Mouse (Mus musculus) erythroid progenitor cell, adult 5-6 weeks (primary cell): Measurements from ENCODE around the gene Cntnap1. TPM values are rescaled to one million over a fixed set of nuclear protein-coding genes. Genes with fewer than 3 reads are reported as not detected.

ENCODE experiments used
- ATAC-seq: replicated peaks from 2 replicates; pipeline ENCODE4 v1.8.0; 2016; ENCODE audit warnings: moderate number of reproducible peaks, mild to moderate bottlenecking, moderate TSS enrichment, inconsistent platforms; ENCODE audit not compliant: poor library complexity, low FRiP score, severe bottlenecking
- total RNA-seq, 2 experiments: library from RNA; stranded (forward) in 1 of 2; stranded (reverse) in 1 of 2; fragments of 150-400 nt in 1 of 2; fragments of 186-747, 209-891 nt in 1 of 2; gene quantifications; 2 replicates each; pipeline versions ENCODE4 v1.2.3 to v1.2.4; 2015 to 2017; ENCODE audit warnings: low replicate concordance in 2 of 2

The Cntnap1 gene
- total RNA-seq, 2 experiments from 2014 or later = not detected

DNA sequence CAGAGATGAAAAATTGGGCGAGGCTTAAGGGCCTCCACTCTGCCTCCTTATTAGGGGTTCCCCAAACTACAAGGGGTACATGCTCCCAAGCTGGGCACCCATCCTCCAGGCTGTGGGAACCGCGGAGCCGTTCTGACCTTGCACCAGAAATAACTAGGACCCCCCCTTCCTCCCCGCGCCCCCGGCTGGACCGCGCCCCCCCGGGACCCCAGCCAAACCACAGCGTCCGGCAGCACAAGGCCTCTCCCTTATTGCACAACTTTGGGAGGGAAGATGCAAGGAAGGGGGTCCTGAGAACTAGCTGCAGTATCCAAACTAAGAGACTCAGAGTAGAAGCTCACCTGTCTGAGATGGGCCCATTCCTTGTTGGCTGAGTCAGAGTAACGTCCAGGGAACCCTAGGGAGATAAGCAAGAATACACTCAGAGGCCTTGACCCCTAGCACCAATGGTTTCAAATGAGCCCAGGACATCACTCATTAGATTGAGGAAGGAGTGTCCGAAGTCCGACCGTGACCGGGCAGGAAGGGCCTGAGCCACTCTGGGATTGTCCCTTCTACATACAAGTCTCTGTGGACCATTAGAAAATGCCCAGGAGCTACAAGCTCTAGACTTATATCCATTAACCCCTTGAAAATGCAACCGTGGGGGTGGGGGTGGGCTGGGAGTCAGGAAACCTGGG is 1.9 kb upstream of the Cntnap1 start:
- no peak for ATAC-seq

DNA sequence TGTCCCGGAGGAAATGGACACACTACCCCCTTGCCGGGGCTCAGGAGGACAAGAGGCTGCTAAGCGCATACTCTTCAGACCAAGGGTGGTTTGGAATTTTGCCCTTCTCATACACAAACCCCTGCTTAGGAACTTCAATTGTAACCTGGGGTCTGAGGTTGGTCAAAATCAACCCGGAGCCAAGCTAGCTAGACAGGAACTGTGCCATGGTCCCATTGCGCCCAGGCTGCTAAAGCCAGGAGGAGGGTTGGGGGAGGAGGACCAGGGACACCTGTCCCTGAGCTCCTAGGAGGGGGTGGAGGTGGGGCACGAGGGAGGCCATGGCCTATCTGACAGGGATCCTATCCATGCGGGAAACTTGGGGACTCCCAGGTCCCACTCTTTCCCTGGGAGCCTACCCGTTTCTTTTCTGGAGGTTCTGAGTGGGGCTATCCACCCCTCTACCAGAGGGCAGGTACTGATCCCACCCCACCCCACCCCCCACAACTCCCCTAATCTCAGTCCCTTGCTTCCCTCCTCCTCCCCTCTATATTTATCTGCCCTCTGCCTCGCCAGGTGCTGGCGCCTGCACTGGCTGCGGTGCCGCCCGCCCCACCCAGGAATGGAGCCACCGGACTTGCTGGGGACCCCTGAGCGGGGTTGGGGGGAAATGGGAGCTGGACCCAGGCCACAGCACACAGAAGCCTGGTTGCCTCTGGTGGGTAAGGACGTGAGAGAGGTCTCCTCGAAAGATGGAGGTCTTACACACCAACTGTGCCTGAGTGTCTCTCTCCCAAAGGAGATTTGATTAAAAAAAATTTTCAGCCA is 819 bp upstream of the Cntnap1 start:
- no peak for ATAC-seq

DNA sequence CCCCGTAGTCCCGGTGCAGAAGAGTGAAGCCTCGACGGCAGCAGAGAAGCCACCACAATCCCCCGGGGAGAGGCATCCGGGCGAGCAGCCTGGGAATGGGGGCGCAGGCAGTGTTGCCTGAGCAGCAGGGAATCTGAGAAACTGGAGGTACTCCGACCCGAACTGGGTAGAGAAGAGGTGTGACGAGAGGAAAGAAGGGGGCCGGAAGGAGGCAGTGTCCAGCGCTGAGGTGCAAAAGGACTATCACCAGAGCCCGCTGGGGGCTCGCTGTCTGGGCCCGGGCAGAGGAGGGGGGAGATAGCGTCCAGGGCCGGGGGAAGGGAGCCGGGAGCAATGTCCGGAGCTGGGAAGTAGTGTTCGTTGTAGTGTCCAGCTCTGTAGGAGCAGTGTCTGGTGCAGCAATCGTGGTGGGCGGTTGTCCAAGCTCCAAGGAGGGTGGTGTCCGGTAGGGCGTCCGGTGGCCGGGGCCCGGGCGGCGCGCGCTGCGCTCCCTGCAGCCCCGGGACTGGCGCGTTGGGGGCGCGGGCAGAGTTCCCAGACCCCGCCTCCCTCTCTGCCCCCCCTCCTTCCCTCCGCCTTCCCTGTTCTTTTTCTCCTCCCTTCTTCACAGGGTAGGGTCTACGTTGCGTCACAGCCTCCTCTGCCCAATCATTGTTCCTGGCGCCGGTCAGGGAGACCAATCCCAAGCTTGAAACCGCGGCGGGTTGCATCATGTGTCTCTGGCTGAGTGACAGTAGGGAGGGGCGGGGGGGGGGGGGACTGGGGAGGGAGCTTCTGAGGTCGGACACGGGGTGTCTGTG is 688 bp downstream of the Cntnap1 start, which contains the start of gene Plekhh3:
TSS of gene Plekhh3 (minus strand) at position 541 of the 800 bp plus-strand sequence.
- ATAC-seq = no peak

DNA sequence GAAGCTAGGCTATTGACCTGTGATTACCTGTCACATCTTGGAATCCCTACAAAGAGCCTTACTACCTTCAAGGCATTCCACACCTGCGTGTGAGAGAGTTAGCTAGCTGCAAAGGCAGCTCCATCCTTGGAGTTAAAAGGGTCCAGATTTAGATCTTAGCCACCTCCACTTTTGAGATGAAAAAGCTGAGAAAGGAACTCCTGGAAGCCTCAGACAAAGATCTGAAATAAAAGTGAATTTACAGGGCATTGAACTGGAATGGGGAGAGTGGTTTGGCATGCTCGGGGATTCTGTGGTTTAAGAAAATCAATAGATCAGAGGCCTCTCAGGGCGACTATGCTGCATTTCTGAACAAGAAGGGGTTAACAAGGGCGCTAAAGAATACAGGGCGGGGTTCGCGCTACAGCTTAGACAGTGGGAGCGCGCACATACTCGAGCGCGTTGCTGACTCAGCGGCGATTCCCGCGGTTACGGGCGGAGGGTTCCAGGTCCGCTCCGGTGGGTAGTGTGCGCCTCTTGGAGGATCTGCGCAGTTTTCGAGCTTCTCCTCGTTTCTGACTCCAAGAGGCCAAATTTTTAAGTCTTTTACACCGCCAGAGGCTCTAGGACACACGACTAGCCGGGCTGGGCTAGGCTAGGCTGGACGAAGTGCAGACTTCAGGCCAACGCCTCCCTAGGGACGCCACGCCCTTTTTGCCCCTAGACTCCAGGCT is 1.6 kb downstream of the Cntnap1 start:
- ATAC-seq = no peak

DNA sequence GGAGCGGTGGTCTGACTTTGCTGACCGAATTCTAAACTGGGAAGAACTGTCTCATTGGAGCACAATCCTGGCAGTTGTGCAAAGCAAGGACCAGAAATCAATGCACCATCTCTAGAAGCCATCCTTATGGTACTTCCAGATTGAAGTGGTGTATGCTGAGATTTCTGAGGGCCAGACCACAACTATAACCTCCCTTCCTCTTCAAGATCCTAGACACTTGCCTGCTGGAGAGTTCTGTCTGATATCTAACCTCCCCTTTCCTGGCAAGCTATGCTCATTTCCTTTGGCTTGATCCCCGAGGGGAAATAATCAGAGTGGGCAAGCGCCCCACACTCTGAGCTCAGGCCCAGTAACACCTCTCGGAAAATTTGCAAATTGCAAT is 2.1 kb downstream of the Cntnap1 start:
- ATAC-seq = no peak

DNA sequence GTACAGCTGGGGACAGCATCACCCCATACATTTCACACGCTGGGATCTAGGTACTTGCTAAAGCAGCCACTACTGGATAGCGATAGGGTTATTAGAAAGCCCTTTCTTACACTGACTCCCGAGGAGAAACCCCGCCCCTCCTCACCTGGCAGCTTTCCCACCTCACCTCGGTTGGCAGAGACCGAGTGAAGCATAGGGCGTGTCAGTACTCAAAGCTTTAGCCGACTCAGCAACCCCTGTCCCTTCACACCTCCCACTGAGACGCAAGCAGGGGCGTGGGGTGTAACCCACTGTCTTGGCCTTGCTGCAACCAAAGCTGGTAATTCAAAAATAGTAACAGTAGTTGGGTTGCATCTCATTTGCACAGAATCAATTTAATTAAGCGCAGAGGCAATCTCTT is 2.8 kb downstream of the Cntnap1 start:
- ATAC-seq = no peak

DNA sequence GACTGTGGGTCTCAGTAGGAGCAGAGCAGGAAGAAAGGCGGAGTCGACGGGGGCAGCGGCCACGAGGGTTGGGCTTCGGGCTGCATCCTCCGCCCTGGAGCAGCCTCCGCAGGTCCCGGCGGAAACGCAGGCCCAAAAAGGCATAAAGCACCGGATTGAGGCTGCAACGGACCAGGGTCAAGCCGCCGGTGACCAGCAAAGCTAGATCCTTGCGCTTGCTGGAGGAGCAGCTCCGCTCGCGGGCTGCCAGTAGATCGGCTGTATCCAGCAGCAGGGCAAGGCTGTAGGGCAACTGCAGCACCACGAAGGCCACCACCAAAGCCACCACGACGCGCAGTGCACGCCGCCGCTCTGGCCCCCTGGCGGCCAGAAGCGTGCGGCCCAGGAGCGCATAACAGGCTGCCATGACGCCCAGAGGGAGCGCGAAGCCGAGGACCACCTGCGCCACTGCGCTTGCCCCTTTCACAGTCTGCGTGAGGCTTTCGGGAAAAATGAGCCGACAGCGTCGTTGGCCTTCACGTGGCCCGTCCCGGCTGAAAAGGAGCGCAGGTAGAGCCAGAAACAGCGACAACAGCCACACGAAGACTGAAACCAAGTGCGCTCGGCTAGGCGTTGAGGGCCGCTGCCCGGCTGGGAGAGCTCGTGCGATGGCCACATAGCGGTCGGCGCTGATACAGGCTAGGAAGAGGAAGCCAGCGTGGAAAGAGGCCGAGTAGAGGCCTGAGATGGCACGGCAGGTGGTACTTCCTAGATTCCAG is 3.5 kb downstream of the Cntnap1 start:
- ATAC-seq = peak; percentile 80

DNA sequence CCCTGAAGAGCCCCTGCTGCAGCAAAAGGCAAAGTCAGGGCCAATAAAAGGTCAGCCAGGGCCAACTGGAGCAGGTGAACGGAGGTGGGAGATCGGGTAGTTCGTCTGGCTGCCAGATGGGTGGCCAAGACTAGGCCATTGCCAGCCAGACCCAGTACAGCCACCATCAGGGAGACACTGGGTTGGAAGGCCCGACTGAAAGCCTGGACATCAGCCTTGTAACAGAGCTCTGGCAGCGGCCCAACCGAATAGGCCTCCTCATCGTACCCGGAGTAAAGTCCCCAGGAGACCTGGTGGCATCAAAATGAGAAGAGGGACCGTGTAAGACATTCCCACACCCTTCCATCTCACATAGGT is 4.0 kb downstream of the Cntnap1 start:
- no peak for ATAC-seq

DNA sequence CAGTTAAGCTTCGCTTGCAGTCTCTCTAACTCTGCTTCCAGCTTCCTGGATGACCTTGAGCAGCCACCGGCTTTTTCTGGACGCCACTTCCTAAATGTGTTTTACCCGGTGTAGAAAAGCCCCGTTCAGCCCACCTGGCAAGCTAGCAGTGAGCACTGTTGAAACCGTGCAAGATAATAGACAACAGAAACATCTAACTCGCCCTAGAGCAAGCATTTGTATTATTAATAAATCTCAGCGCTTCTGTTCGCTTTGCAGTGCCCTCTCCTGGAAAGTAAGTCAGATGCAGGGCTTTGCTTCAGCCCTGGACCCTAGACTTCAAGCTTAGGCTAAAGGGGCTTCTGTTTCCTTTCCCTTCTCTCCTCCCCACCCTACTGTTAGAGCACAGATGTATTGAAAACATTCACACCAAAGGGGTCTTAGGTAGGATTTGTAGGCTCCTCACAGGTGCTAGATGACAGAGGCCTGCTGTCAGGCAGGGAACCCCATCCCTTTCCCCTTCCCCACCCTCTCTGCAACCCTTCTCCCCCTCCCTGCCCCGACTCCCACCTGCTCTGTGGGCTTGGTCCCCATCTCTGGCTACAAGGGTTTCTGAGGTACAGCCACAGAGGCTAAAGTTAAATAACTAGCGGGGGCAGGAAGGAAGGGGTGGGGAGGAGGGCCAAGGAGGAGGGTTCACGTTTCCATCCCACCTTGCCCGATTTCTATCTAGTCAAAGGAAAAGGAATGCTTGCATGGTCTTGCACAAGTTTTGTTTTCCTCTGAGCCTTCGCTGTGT is 4.7 kb downstream of the Cntnap1 start, which contains the start of gene Ccr10:
TSS of gene Ccr10 (minus strand) at position 593 of the 778 bp plus-strand sequence.
- ATAC-seq = no peak

DNA sequence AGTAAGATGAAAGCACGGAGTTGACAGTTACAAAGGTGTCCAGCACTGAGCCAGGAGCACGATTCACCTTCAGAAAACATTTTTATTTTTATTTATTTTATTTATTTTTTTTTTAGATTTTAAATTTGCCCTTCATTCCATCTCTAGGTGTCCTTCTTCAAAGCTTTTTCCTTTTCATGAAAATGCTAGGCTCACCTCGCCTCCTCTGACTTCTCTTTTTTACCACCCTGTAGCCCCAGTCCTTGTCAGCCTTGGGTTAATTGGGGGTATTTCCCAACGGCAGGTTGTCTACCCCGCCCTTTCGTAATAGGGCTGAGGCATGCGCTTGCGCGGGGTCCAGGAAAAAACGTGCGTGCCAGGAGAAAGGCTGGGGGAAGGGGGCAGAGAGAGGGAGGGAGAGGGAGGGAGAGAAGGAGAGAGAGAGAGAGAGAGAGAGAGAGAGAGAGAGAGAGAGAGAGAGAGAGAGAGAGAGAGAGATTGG is 5.4 kb downstream of the Cntnap1 start:
- no peak for ATAC-seq

DNA sequence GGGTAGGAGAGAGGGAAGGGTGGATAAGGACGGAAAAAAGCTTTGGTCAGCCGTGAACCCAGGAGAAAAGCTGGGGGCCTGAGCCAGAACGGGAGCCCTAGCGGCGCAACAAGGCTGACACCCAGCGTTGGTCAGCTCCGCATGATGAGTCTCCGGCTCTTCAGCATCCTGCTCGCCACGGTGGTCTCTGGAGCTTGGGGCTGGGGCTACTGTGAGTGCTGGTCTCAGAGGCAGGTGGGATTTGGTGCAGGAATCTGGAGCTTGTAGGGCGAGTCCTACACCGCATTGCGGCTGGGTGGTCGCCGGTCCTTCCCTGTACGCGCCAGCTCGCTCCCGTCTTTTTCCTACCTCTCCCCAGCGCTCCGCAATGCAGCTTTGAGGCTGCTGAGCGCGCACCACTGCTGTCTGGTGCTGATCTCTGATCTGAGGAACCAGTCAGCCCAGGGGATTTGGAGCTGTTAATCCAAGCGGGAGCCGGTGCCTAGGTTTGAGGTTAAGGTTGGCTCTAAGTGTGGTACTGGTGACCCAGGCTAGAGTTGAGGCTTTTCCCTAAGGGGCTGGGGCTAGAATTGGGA is 5.9 kb downstream of the Cntnap1 start:
- no peak for ATAC-seq

DNA sequence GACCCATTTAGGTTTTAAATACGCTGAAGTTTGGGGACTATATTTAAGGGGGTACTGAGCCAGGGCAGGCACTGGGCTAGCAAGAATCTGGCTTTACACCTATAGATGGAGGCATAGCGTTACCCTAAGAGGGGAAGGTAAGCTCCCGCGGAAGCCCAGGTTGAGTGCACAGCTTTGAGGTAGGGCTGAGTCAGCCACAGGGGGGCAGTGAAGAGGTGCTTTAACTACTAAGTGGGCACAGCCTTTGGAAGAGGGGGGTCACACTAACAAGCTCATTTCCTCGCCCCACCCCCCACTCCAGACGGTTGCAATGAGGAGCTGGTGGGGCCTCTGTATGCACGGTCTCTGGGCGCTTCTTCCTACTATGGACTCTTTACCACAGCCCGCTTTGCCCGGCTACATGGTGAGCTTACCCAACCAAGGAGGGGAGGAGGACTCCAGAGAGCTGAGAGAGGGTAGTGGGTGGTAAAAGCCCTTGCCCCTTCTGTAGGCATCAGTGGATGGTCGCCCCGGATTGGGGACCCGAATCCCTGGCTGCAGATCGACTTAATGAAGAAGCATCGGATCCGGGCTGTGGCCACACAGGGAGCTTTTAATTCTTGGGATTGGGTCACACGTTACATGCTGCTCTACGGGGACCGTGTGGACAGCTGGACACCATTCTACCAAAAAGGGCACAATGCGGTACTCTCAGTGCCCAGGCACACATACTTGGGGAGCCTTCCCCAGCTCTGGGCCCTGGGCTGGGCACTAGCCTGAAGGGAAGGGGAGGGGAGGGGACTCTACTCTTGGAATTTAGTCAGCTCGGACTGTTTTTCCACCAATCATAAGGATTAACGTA is 6.8 kb downstream of the Cntnap1 start:
- no peak for ATAC-seq

DNA sequence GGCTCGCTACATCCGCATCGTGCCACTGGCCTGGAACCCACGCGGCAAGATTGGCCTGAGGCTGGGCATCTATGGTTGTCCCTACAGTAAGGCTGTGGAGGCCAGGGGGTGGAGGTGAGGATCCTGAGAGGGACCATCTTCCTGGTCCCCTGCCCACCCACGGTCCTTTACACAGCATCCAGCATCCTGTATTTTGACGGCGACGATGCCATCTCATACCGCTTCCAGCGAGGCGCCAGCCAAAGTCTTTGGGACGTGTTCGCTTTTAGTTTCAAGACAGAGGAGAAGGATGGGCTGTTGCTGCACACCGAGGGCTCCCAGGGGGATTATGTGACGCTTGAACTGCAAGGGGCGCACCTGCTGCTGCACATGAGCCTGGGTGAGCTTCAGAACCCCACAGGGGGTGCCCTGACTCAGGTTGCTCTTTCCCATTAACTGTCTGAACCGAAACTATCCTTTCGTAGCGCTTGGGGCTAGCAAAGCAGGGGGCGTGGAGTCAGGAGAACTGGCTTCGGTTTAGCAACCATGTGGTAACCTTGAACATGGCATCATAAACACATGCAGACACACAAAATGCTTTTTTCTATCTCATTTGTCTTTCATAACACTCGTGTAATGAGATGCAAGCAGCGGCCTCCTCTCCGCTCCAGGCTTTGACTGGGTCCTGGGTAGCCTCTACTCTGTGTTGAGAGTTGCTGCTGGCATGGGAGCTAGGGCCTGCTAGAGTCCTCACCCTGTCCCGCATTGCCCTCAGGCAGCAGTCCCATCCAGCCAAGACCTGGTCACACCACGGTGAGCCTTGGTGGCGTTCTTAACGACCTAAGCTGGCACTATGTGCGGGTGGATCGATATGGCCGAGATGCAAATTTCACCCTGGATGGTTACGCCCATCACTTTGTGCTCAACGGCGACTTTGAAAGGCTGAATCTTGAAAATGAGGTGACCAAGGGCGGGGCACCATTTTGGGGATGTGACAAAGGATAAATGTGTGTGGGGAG is 8.0 kb downstream of the Cntnap1 start:
- ATAC-seq = no peak

DNA sequence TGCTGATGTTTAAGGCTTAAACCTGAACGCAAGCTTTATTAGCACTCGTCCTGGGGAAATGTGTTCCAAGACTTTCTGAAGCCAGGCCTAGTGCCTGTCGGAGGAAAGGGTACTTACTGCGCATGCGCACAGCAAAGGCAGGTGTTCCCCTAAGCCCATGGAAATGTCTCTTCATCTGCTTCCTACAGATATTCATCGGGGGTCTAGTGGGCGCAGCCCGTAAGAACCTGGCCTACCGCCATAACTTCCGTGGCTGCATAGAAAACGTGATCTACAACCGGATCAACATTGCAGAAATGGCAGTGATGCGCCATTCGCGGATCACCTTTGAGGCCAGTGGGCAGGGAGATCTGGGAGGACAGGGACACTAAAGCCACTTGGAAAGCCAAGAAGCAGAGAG is 9.0 kb downstream of the Cntnap1 start:
- no peak for ATAC-seq

DNA sequence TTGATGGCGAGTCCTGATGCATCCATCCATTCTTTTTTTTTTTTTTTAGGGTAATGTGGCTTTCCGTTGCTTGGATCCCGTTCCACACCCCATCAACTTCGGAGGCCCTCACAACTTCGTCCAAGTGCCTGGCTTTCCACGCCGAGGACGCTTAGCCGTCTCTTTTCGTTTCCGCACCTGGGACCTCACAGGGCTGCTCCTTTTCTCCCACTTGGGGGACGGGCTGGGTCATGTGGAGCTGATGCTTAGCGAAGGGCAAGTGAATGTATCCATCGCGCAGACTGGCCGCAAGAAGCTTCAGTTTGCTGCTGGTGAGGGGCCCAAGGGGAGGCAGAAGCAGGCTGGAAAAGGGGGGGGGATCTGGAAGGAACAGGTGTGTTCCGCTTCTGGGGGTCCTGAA is 9.9 kb downstream of the Cntnap1 start:
- no peak for ATAC-seq
